Mouse (Mus musculus): Measurements from ENCODE around the gene Disc1.

DNA sequence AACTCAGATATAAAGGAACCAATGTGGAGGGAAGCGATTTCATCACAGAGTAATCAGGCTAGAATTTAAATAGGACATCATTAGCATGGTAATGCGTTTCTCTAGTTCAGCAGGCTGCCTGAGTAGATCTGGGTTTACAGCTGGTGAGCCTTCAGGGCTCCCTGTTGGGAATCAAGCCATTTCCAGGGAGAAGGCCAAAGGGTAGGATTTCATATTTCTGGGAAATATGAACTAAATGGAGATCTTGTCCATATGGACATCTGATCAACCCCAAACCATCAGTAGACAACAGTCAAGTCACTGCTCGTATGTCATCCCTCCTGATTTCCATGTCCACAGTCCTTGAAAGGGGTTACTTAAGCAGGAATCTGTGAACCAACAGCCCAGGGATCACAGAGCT, 115.6 kb downstream of the Disc1 start:
- TF ChIP-seq CTCF (IDR thresholded peaks at IDR 0.05; ENCODE audit: control insufficient read depth, insufficient read depth, insufficient read length), result no peak
- TF ChIP-seq CEBPB (IDR thresholded peaks at IDR 0.05; ENCODE audit: low read depth), result no peak
- TF ChIP-seq MAX (IDR thresholded peaks at IDR 0.05), result no peak
- TF ChIP-seq USF1 (IDR thresholded peaks at IDR 0.05; ENCODE audit: low read depth), result no peak
- no peak for TF ChIP-seq MYOG (IDR thresholded peaks at IDR 0.05; ENCODE audit: control insufficient read depth, extremely low read depth, insufficient read length)
- no peak for TF ChIP-seq FOSL1 (IDR thresholded peaks at IDR 0.05; ENCODE audit: insufficient read depth, low read length, poor library complexity, severe bottlenecking)
- TF ChIP-seq MYOD1 (IDR thresholded peaks at IDR 0.05; ENCODE audit: control insufficient read depth, insufficient read length, low read depth), result no peak
